Mouse (Mus musculus) ES-Bruce4 (cell line): ENCODE data around the gene Nek8. TPM values are rescaled to one million over a fixed set of nuclear protein-coding genes. Genes with fewer than 3 reads are reported as not detected.

Experiments used
- H3K27ac ChIP-seq: 2 replicates; pipeline ENCODE4 v1.5.1; 2012; ENCODE audit warnings: low read length, inconsistent platforms; ENCODE audit not compliant: insufficient read depth
- H3K27me3 ChIP-seq: 2 replicates; pipeline ENCODE4 v1.6.1; 2012; ENCODE audit warnings: mild to moderate bottlenecking, low read length, inconsistent platforms; ENCODE audit not compliant: control insufficient read depth, poor library complexity, insufficient read depth, severe bottlenecking
- H3K36me3 ChIP-seq: 2 replicates; pipeline ENCODE4 v1.6.1; 2012; ENCODE audit warnings: inconsistent platforms, mild to moderate bottlenecking, low read length, moderate library complexity; ENCODE audit not compliant: control insufficient read depth, poor library complexity, insufficient read depth, severe bottlenecking
- H3K4me1 ChIP-seq: one replicate; pipeline ENCODE4 v1.8.1; 2011; ENCODE audit warnings: low read length; ENCODE audit not compliant: control insufficient read depth, insufficient read depth
- H3K4me3 ChIP-seq: 2 replicates; pipeline ENCODE4 v1.5.1; 2011; ENCODE audit warnings: low read depth, mild to moderate bottlenecking, low read length
- H3K9ac ChIP-seq: 2 replicates; pipeline ENCODE4 v1.6.1; 2012; ENCODE audit warnings: low read depth, mild to moderate bottlenecking, inconsistent platforms; ENCODE audit not compliant: poor library complexity, severe bottlenecking
- H3K9me3 ChIP-seq: replicated peaks from 2 replicates; pipeline ENCODE4 v1.6.1; 2012; ENCODE audit warnings: mild to moderate bottlenecking, low read length, inconsistent platforms; ENCODE audit not compliant: control insufficient read depth, poor library complexity, insufficient read depth, severe bottlenecking
- CTCF ChIP-seq: IDR thresholded peaks from one replicate; pipeline ENCODE4 v1.8.1; 2011; ENCODE audit warnings: low read depth, low read length
- EP300 ChIP-seq: IDR thresholded peaks from 2 replicates; pipeline ENCODE4 v1.6.1; 2011; ENCODE audit warnings: low read depth, low read length; ENCODE audit not compliant: insufficient read depth
- POLR2A ChIP-seq: IDR thresholded peaks from one replicate; pipeline ENCODE4 v1.8.1; 2011; ENCODE audit warnings: low read length; ENCODE audit not compliant: insufficient read depth
- polyA plus RNA-seq: library from polyadenylated mRNA; stranded (reverse); fragments of >200 nt; gene quantifications from 2 replicates; pipeline ENCODE4 v1.2.4, GENCODE M21; 2011; ENCODE audit warnings: low read depth; ENCODE audit not compliant: missing spikeins, insufficient read depth, insufficient read length

The Nek8 gene
- polyA plus RNA-seq, 1 experiment: 18.1 TPM

- H3K27ac ChIP-seq: 0 out of 2 replicates have a peak overlapping the region, but pooled peaks have one; percentile 18
- peaks cover 2% of the 10 kb centered on the region; the same call in 1 of the 2 replicates for H3K36me3 ChIP-seq
- H3K9ac ChIP-seq: peak overlapping the region; percentile 44
- H3K4me1 ChIP-seq: no peaks in the 10 kb centered on the region
- TF ChIP-seq EP300: no peak
- TF ChIP-seq POLR2A: no peak
- TF ChIP-seq CTCF: no peak
- no peaks in the 10 kb centered on the region for H3K9me3 ChIP-seq
- no peaks in the 10 kb centered on the region for H3K27me3 ChIP-seq
- peak overlapping the region; percentile 88 for H3K4me3 ChIP-seq
These were observed 18.8 kb upstream of the Nek8 start for GRCm38 (mm10) chr11:78195101-78195863.

GRCm38 (mm10) chr11:78194411-78195100, 18.1 kb upstream of the Nek8 start:
- TF ChIP-seq POLR2A (no peak), CTCF (no peak), EP300 (no peak)
- H3K36me3 ChIP-seq: peaks cover 2% of the 10 kb centered on the region; the same call in 1 of the 2 replicates
- H3K27ac ChIP-seq: peak overlapping the region; percentile 36; the same call in 1 of the 2 replicates
- no peaks in the 10 kb centered on the region for H3K9me3 ChIP-seq
- peaks cover 2% of the 10 kb centered on the region for H3K4me1 ChIP-seq
- H3K27me3 ChIP-seq: no peaks in the 10 kb centered on the region
- peak overlapping the region; percentile 44 for H3K9ac ChIP-seq
- H3K4me3 ChIP-seq: peak overlapping the region; percentile 88

DNA sequence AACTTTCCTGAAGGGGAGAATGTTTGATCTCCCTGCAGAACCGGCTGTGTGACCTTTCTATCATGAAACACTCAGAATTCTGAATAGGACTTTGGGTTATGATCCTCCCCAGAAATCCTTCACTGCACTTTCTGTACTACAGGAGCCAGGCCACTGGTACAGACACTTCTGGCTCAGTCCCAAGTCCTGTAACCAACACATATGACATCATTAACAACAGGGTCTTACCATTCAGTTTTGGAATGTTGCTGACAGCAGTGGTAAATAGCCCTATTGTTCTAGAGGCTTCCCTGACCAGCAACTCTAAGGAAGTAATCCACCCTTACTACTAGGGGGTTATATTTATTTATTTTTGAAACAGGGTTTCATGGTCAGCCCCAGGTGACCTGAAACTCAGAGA, 16.6 kb upstream of the Nek8 start, which contains the start of gene Proca1:
TSS of gene Proca1 (plus strand) at position 280 of the 400 bp plus-strand sequence.
- Histone ChIP-seq H3K36me3 (peaks cover 2% of the 10 kb centered on the region; the same call in 1 of the 2 replicates), H3K9me3 (no peaks in the 10 kb centered on the region), H3K27me3 (no peaks in the 10 kb centered on the region), H3K4me3 (peak within 1 kb of the TSS; percentile 88; the same call in 1 of the 2 replicates), H3K4me1 (peaks cover 2% of the 10 kb centered on the region), H3K27ac (no peak within 1 kb of the TSS), H3K9ac (peak within 1 kb of the TSS; percentile 44; the same call in 1 of the 2 replicates)
- no peak for TF ChIP-seq EP300
- no peak for TF ChIP-seq CTCF
- TF ChIP-seq POLR2A: no peak

- Histone ChIP-seq H3K4me3 (peak overlapping the region; percentile 90), H3K4me1 (peaks cover 2% of the 10 kb centered on the region), H3K27ac (peak overlapping the region; percentile 74), H3K9ac (peak overlapping the region; percentile 90; the same call in 1 of the 2 replicates), H3K36me3 (peaks cover 2% of the 10 kb centered on the region; the same call in 1 of the 2 replicates), H3K9me3 (no peaks in the 10 kb centered on the region), H3K27me3 (no peaks in the 10 kb centered on the region)
- TF ChIP-seq POLR2A (no peak), EP300 (no peak), CTCF (no peak)
These were observed 13.6 kb upstream of the Nek8 start for GRCm38 (mm10) chr11:78190041-78190440.

DNA sequence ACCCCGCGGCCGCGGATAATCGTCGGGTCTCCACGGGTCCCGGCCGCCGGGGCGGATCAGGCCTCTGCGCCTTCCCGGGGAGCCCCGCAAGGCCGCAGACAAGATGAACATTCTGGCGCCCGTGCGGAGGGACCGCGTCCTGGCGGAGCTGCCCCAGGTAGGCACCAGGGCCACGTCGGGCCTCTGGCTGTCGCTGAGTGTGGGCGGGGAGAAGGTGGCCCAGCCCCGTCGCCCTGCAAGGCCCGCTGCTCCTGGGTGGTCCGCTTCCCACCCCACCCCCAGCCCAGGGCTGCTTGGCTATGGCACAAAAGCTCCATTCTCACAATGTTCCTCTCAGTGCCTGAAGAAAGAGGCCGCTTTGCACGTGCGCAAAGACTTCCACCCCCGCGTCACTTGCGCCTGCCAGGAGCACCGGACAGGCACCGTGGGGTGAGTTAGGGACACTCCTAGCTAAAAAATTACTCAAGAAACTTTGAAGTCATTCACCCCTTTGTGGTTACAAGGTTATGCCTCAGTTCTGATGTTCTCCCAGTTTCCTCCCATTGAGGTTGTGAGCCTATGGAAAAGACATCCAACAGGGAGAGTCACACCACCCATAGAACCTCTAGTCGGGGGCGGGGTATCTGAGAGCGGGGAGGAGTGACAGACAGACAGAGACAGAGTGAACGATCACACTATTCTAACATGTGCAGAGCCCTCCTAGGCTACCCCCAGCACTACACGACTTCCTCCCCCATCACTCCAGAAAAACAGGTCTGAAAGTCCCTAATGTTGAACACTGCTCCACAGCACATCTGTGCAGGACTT, 13.0 kb upstream of the Nek8 start:
- H3K9ac ChIP-seq: peak overlapping the region; percentile 90
- H3K27me3 ChIP-seq: no peaks in the 10 kb centered on the region
- peaks cover 2% of the 10 kb centered on the region; the same call in 1 of the 2 replicates for H3K36me3 ChIP-seq
- H3K27ac ChIP-seq: peak overlapping the region; percentile 74
- peak; percentile 83 for TF ChIP-seq EP300
- no peak for TF ChIP-seq CTCF
- TF ChIP-seq POLR2A: peak; percentile 75
- H3K9me3 ChIP-seq: no peaks in the 10 kb centered on the region
- peaks cover 2% of the 10 kb centered on the region for H3K4me1 ChIP-seq
- H3K4me3 ChIP-seq: peak overlapping the region; percentile 90
